8 mouse cellular contexts compared by ENCODE assay signal in the genomic region with DNA sequence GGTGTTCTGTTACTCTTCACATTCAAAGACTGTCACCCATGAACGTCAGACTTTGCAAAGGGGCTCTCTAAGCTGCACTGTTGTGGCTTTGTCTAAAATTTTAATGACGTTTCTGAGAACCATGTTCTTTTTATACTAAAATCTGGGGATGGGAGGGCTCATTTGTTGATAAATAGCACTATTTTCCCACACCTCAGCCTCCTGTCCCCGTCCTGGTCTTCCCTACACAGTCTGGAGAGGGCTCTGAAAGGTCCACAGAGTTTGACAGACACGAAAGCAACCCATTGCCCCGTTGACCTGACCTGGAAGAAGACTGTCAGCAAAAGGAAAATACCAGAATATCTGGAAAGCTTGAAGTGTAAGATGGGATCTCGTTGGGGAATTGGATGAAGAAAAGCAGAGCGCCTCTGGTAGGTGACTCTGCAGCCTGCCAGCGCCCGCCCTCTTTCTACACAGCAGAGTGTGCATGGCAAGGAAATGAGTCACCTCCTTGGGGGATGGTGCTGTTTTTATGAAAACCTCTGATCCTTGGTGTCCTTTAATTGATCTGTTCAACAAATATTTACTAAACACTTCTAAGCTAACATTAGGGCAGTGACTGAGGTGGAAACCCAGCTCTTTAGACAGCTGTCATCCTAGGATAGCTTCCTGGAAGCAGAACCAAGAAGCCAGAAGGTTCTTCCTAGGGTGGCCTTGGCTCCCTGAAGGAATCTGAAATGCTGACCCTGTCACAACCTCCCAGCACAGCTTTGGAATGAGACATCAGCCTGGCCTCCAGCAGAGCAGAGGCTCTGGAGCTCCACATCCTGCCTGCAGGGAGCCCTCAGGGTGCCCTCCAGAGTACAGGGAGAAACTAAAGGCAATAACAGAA. TPM values are rescaled to one million over a fixed set of nuclear protein-coding genes. Genes with fewer than 3 reads are reported as not detected.
A peak's percentile ranks its signal among the peaks of the same experiment; 100 is the strongest.
DNase-seq lines count a peak whose midpoint lies in the region.

No protein-coding gene starts in this region.

- DNase-seq in adrenal gland, adult (ENCODE audit: inconsistent age in 2 of 2, low spot score in 1 of 2), result peak; percentile 38 to 76
- no peak for DNase-seq in adrenal gland, adult 18-20 months (ENCODE audit: low spot score in 2 of 2)
- peak; percentile 47 to 52 for DNase-seq in urinary bladder, postnatal 36 days (ENCODE audit: low spot score in 2 of 2)
- no peak for DNase-seq in urinary bladder, postnatal 4 days (ENCODE audit: low spot score in 2 of 2)
- DNase-seq in kidney, postnatal 36 days, result peak; percentile 28 to 45
- no peak for DNase-seq in cerebellum, postnatal 4 days (ENCODE audit: low spot score in 2 of 2)
- no peak for DNase-seq in natural killer cell, adult 2 months (ENCODE audit: low spot score in 2 of 2)
- DNase-seq in left cerebral cortex, adult 11 months (ENCODE audit: low spot score), result no peak

RNA-seq across cellular contexts. Expression of gene Gfra4, which starts 13.6 kb away (rescaled TPM):
- total RNA-seq in adrenal gland, adult 18-20 months (2021), result 1 to 10 TPM; 4.8 to 6.0 TPM

RNA-seq across cellular contexts. Expression of gene Adam33, which starts 34.3 kb away (rescaled TPM):
- total RNA-seq in adrenal gland, adult 18-20 months (2021), result 1 to 10 TPM; 2.2 to 4.8 TPM

RNA-seq across cellular contexts. Expression of gene Siglec1, which starts 57.3 kb away (rescaled TPM):
- total RNA-seq in adrenal gland, adult 18-20 months (2021), result 1 to 10 TPM; 5.3 to 5.8 TPM

Comparison
In these comparisons a context has a peak if more than half of its experiments do, and no peak if none do; other contexts are left out.
1. DNase-seq: peak in adrenal gland, adult (2 of 2), urinary bladder, postnatal 36 days (2 of 2) and kidney, postnatal 36 days (2 of 2); none in adrenal gland, adult 18-20 months (0 of 2), urinary bladder, postnatal 4 days (0 of 2), cerebellum, postnatal 4 days (0 of 2), natural killer cell, adult 2 months (0 of 2) and left cerebral cortex, adult 11 months (single experiment).